Mouse (Mus musculus) urinary bladder, adult 2 months (tissue): Measurements from ENCODE around the gene Prss27. TPM values are rescaled to one million over a fixed set of nuclear protein-coding genes. Genes with fewer than 3 reads are reported as not detected.

Experiments used
- polyA plus RNA-seq: library from polyadenylated mRNA; depleted of rRNA; stranded (reverse); fragments of >200 nt; gene quantifications from 2 replicates; pipeline ENCODE4 v1.2.3, GENCODE M21; 2012; rRNA removed

The Prss27 gene
- polyA plus RNA-seq, 1 experiment: 21.8 TPM

Other genes with a start within 250 kb of the Prss27 start
- 540 TPM in 2 replicates for gene Srrm2, start 247.6 kb upstream of the Prss27 start, polyA plus RNA-seq
- gene Elob, start 209.0 kb upstream of the Prss27 start, polyA plus RNA-seq: 466 and 498 TPM in 2 replicates
- not detected in 2 replicates for gene Prss33, start 202.1 kb upstream of the Prss27 start, polyA plus RNA-seq
- 0.67 and 1.1 TPM in 2 replicates for gene Prss32, start 194.3 kb upstream of the Prss27 start, polyA plus RNA-seq
- gene Prss41, start 194.0 kb upstream of the Prss27 start, polyA plus RNA-seq: 0.04 and 0.28 TPM in 2 replicates
- not detected in 2 replicates for gene Prss21, start 170.1 kb upstream of the Prss27 start, polyA plus RNA-seq
- gene Dcpp1, start 157.3 kb upstream of the Prss27 start, polyA plus RNA-seq: not detected in 2 replicates
- not detected in 2 replicates for gene Dcpp2, start 157.3 kb upstream of the Prss27 start, polyA plus RNA-seq
- not detected in 2 replicates for gene Dcpp3, start 120.7 kb upstream of the Prss27 start, polyA plus RNA-seq
- 0.09 TPM in 1 of 2 replicates, not detected in the other for gene Sbp, start 96.5 kb upstream of the Prss27 start, polyA plus RNA-seq
- not detected in 2 replicates for gene Sbpl, start 82.9 kb upstream of the Prss27 start, polyA plus RNA-seq
- 0.25 and 0.87 TPM in 2 replicates for gene Prss30, start 57.6 kb upstream of the Prss27 start, polyA plus RNA-seq
- 17.2 and 19.3 TPM in 2 replicates for gene Prss22, start 40.0 kb upstream of the Prss27 start, polyA plus RNA-seq
- gene Kctd5, start 35.3 kb downstream of the Prss27 start, polyA plus RNA-seq: 27.7 and 35.6 TPM in 2 replicates
- gene Pdpk1, start 112.8 kb downstream of the Prss27 start, polyA plus RNA-seq: 20.2 and 20.8 TPM in 2 replicates
- gene Amdhd2, start 125.6 kb downstream of the Prss27 start, polyA plus RNA-seq: 24.7 and 29.2 TPM in 2 replicates
- 460 and 497 TPM in 2 replicates for gene Atp6v0c, start 131.6 kb downstream of the Prss27 start, polyA plus RNA-seq
- gene Tbc1d24, start 167.4 kb downstream of the Prss27 start, polyA plus RNA-seq: 7.6 and 7.9 TPM in 2 replicates
- gene Ntn3, start 171.4 kb downstream of the Prss27 start, polyA plus RNA-seq: 0.88 and 1.0 TPM in 2 replicates
- gene Tedc2, start 182.7 kb downstream of the Prss27 start, polyA plus RNA-seq: 8.1 and 9.2 TPM in 2 replicates
- 1.6 and 1.7 TPM in 2 replicates for gene Ccnf, start 213.3 kb downstream of the Prss27 start, polyA plus RNA-seq